Mouse (Mus musculus): ENCODE measurements at regions not wholly inside any gene's neighbourhood (a gene's known extent, or its start where the extent isn't known, plus 50 kb on each side); places are given as distances from the start of the nearest gene placed in this dataset.

DNA sequence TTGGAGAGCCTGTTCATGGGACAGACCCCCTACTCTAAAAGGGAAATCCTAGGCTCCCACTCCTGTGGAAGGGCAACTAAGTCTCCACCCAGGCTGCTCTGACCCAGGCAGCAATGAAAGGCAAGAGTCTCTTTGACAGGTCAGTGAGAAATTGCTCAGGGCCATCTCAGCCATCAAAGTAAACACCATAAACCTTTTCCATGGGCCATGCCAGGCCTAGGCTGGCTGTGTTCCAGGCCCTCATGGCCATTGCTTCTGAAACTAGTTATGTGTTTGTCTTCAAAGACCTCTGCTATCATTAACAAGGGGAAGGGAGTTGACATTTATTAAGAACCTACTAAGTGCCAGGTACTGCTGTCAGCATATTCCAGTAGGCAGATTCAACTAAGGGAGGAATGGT lies 101.8 kb upstream of the Slc22a23 start:
- Histone ChIP-seq H3K4me1 (no peaks in the 10 kb centered on the region), H3K9me3 (no peaks in the 10 kb centered on the region), H3K4me3 (no peak overlapping the region), H3K27ac (no peak overlapping the region), H3K27me3 (ENCODE audit: poor library complexity, severe bottlenecking) (no peaks in the 10 kb centered on the region), H3K36me3 (replicated peaks) (no peaks in the 10 kb centered on the region)
- DNase-seq (ENCODE audit: extremely low spot score, low spot score) = no peak

DNA sequence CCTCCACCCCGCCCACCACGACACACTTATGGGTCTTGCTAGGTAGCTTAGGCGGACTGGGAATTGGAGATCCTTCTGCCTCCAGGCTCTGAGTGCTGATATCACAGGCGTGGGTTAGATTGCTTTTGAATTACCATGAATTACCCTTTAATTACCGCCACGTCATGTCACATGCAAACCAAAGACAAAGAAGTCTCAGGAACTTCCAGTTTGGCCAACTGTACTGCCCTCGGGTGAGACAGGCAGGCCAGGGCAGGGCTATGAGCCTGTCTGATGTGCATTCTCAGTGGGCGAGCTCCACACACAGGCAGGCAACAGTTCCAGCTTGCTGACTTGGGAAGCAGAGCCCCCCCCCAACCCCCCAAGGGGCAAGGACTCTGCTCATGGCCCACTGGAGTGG lies 101.3 kb upstream of the Slc22a23 start:
- Histone ChIP-seq H3K27me3 (ENCODE audit: poor library complexity, severe bottlenecking) (no peaks in the 10 kb centered on the region), H3K36me3 (replicated peaks) (no peaks in the 10 kb centered on the region), H3K9me3 (no peaks in the 10 kb centered on the region), H3K27ac (no peak overlapping the region), H3K4me1 (no peaks in the 10 kb centered on the region; the same call in 1 of the 2 replicates), H3K4me3 (no peak overlapping the region)
- WGBS = 83% methylated on average over 8 of the region's 8 CpGs
- DNase-seq (ENCODE audit: extremely low spot score, low spot score) = no peak

DNA sequence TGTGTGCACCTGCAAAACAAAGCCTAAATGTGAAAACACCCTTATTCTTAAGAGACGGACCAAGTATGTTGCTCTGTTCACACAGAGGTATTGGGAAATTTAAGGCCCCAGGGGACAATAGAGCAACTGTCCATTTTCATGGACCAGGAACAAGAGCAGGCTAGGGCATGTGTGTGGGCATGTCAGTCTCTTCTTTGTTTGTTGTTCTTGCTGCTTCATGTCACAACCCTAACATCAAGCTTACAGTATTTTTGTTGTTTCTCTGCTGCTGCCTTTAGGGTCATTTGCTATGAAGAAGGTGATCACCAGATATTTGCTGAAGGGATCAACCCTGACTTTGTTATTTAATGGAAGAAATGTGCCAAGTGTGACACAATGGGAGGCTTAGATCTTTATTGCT lies 96.4 kb upstream of the Slc22a23 start:
- WGBS = 72% methylated on average over 1 of the region's 1 CpGs
- 0 out of 2 replicates have a peak overlapping the region, but pooled peaks have one; percentile 5 for H3K27ac ChIP-seq
- no peaks in the 10 kb centered on the region for H3K36me3 ChIP-seq (replicated peaks)
- H3K27me3 ChIP-seq (ENCODE audit: poor library complexity, severe bottlenecking) = no peaks in the 10 kb centered on the region
- no peak overlapping the region for H3K4me3 ChIP-seq
- no peaks in the 10 kb centered on the region for H3K9me3 ChIP-seq
- peaks cover 9% of the 10 kb centered on the region for H3K4me1 ChIP-seq
- DNase-seq (ENCODE audit: extremely low spot score, low spot score) = no peak

DNA sequence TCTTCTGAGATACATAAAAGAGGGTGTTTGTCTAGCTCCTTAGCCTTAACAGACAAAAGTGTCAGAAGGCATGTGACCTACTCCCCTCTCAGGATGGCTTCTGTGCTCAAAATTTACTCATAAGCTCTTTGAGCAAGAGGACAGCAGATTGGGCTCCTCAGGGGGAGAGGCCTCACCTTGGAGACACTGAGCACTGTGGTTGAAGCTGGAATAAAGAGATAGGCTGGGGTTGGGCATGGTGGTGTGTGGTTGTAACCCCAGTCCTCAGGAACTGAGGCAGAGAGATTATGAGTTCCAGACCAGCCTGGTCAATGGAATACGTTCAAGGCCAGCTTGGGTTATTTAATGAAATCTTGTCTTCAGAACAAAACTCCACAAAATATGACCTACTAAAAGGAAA lies 82.5 kb upstream of the Slc22a23 start:
- Histone ChIP-seq H3K36me3 (replicated peaks) (no peaks in the 10 kb centered on the region), H3K4me3 (no peak overlapping the region), H3K4me1 (no peaks in the 10 kb centered on the region), H3K27me3 (ENCODE audit: poor library complexity, severe bottlenecking) (no peaks in the 10 kb centered on the region), H3K27ac (no peak overlapping the region), H3K9me3 (no peaks in the 10 kb centered on the region)
- DNase-seq (ENCODE audit: extremely low spot score, low spot score) = no peak
- WGBS = 93% methylated on average over 1 of the region's 1 CpGs

DNA sequence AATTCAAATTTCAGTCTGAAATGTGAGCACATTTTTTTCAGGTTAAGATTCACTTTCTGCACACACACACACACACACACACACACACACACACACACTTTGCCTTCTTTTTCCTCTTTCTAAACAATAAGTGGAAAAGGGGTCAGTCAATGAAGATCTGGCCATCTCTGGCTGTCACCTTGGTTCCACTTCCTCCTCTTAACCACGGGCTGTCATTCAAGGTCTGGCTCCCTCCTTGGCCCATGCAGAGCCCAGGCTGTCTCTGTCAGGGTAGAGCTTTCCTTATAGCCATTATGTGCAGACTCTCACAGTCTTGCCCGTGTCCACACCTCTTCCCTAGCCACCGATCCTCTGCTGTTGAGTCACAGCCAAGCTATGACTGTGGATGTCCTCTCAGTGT lies 79.9 kb upstream of the Slc22a23 start:
- Histone ChIP-seq H3K27ac (no peak overlapping the region), H3K36me3 (replicated peaks) (no peaks in the 10 kb centered on the region), H3K27me3 (ENCODE audit: poor library complexity, severe bottlenecking) (no peaks in the 10 kb centered on the region), H3K4me3 (no peak overlapping the region), H3K4me1 (peaks cover 11% of the 10 kb centered on the region), H3K9me3 (no peaks in the 10 kb centered on the region)
- no peak for DNase-seq (ENCODE audit: extremely low spot score, low spot score)
- 82% methylated on average over 3 of the region's 3 CpGs for WGBS

DNA sequence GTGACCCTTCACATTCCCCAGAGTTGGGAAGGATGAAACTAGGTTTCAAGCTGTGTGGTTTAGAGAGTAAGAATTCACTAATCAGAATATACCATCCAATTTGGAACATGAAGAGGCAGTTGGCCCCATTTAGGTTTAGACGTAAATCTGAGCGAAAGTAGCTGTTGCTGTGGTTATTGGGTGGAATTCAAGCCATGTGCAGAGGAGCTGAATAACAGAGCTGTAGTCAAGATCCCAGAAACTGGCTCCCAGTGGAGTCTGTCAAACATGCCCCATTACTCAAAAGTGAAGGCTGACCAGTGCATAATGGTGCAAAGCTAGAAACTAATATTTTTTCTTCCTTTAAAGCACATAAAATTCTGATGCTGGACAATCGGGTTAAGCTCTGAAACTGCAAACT lies 76.7 kb upstream of the Slc22a23 start:
- H3K9me3 ChIP-seq = no peaks in the 10 kb centered on the region
- 83% methylated on average over 3 of the region's 3 CpGs for WGBS
- peaks cover 11% of the 10 kb centered on the region for H3K4me1 ChIP-seq
- H3K4me3 ChIP-seq = no peak overlapping the region
- no peaks in the 10 kb centered on the region for H3K36me3 ChIP-seq (replicated peaks)
- DNase-seq (ENCODE audit: extremely low spot score, low spot score) = no peak
- no peaks in the 10 kb centered on the region for H3K27me3 ChIP-seq (ENCODE audit: poor library complexity, severe bottlenecking)
- no peak overlapping the region for H3K27ac ChIP-seq

DNA sequence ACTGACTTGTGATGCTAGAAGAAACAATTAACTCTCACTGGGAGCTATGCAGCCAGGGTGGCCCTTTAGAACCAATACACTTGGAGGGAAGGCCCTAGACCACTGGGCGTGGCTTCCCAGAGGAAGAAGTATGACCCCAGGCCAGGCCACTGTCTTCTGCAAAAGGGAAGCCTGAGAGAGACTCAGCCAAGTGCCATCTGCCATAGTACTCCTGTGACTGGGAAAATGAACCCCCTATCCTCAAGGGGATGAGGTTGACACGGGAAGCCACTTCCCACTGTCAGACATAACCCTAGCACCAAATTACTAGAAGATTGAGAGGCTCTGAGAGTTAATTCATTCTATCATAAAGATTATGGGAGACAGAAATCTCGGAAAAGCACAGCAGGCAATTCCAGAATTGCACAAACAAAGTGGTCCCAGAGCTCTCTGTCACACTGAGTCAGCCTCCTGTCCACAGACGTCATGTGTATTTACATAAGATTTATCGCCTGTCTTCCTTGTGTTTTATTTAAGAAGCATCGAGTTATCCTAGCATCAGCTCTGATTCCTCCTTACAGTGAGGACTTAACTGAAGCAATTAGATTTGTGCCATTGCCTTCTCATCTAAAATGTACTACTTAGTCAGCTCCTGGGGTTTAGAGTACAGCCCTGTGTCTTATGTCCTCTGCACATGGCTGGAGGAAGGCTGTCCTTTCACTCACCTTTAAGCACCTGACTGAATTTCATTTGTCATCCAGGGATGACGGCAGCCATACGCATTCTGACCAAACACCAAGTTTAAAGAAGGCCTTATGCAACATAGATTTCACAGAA lies 75.6 kb upstream of the Slc22a23 start:
- WGBS = 81% methylated on average over 8 of the region's 8 CpGs
- Histone ChIP-seq H3K4me3 (no peak overlapping the region), H3K9me3 (no peaks in the 10 kb centered on the region), H3K27me3 (ENCODE audit: poor library complexity, severe bottlenecking) (no peaks in the 10 kb centered on the region), H3K27ac (no peak overlapping the region), H3K4me1 (peaks cover 11% of the 10 kb centered on the region), H3K36me3 (replicated peaks) (no peaks in the 10 kb centered on the region)
- no peak for DNase-seq (ENCODE audit: extremely low spot score, low spot score)

DNA sequence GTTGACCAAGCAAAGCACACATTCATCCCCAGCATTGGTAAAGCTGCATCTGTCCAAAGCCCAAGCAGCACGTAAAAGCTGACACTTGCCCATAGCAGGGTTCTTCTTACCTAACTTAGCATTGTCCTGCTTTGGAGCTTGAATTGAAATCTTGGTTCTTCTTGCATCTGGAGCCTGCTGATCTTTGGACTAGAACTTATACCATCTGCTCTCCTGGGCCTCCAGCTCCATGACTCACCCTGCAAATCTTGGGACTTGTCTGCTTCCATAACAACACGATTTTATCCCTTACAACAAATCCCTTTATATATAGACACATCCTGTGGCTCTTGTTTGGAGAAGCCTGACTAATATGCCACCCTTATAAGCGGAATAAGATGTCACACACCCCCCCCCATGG lies 74.1 kb upstream of the Slc22a23 start:
- no peak overlapping the region for H3K27ac ChIP-seq
- no peak overlapping the region for H3K4me3 ChIP-seq
- 84% methylated on average over 3 of the region's 3 CpGs for WGBS
- no peaks in the 10 kb centered on the region for H3K9me3 ChIP-seq
- H3K4me1 ChIP-seq = peaks cover 11% of the 10 kb centered on the region
- H3K36me3 ChIP-seq (replicated peaks) = no peaks in the 10 kb centered on the region
- DNase-seq (ENCODE audit: extremely low spot score, low spot score) = no peak
- no peaks in the 10 kb centered on the region for H3K27me3 ChIP-seq (ENCODE audit: poor library complexity, severe bottlenecking)

DNA sequence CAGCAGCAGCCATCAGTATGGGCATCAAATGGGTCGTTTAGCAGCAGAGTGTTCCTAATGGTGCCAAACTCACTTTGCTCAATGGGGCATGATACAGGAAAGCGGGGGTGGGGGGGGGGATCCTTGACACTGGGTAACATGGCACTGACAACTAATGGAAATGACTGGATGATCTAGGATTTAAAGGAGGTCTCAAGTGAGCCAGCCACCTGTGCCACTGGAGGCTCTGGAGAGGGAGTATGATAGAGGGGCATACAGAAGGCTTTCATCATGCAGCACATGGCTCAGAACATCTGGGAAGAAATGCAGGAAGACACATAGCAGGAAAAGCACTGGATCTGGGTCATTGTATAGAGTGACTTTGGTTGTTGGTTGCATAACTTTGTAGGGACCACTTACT lies 71.6 kb upstream of the Slc22a23 start:
- no peaks in the 10 kb centered on the region for H3K36me3 ChIP-seq (replicated peaks)
- no peaks in the 10 kb centered on the region for H3K9me3 ChIP-seq
- H3K27ac ChIP-seq = no peak overlapping the region
- no peak overlapping the region for H3K4me3 ChIP-seq
- no peaks in the 10 kb centered on the region for H3K27me3 ChIP-seq (ENCODE audit: poor library complexity, severe bottlenecking)
- DNase-seq (ENCODE audit: extremely low spot score, low spot score) = no peak
- H3K4me1 ChIP-seq = peaks cover 10% of the 10 kb centered on the region
- WGBS = 84% methylated on average over 2 of the region's 2 CpGs

DNA sequence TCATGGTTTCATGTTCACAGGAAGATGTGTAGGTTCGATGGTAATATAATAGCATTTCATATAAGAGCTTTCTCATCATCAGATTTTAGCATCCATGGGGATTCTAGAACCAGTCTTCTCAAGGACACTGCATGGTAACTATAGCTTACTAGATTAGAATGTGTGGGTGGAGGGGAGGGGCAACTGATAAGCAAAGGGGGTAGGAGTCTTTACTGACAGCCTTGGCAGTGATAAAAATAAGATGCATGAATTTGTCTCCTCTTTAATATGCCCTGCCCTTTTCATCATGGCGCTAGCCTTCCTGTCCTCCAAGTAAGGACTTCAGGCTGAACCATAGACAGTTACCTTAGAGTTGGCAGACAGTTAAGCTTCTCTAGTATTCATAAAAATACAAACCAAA lies 69.6 kb upstream of the Slc22a23 start:
- 94% methylated on average over 2 of the region's 2 CpGs for whole genome bisulfite sequencing

DNA sequence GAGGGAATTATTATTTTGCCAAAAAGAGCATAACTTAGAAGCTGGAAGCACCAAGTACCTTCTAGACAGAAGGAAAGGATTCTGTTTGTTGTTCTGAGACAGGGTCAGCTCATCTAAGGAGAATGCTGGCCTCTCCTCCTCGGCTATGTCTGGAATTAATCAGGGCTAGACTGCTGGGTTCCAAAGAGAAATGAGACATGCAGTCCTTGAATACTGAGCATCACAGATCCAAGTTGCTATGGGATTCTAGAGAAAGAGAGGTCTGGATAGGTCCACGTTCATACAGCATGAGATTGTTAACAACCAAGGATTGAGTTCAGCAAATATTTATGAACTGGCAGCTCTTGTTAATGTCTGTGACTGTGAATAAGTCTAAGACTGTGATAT lies 63.7 kb upstream of the Slc22a23 start:
- DNase-seq (ENCODE audit: extremely low spot score, low spot score) = no peak
- no peaks in the 10 kb centered on the region for H3K36me3 ChIP-seq (replicated peaks)
- no peaks in the 10 kb centered on the region for H3K9me3 ChIP-seq
- H3K4me1 ChIP-seq = no peaks in the 10 kb centered on the region
- no peak overlapping the region for H3K4me3 ChIP-seq
- WGBS = 55% methylated on average over 2 of the region's 2 CpGs
- no peak overlapping the region for H3K27ac ChIP-seq
- no peaks in the 10 kb centered on the region for H3K27me3 ChIP-seq (ENCODE audit: poor library complexity, severe bottlenecking)

More for the DNA sequence above, 69.6 kb upstream of the Slc22a23 start:
- no peaks in the 10 kb centered on the region for H3K27me3 ChIP-seq (ENCODE audit: poor library complexity, severe bottlenecking)
- no peaks in the 10 kb centered on the region for H3K9me3 ChIP-seq
- no peaks in the 10 kb centered on the region for H3K36me3 ChIP-seq (replicated peaks)
- no peak for DNase-seq (ENCODE audit: extremely low spot score, low spot score)
- H3K27ac ChIP-seq = no peak overlapping the region
- no peaks in the 10 kb centered on the region for H3K4me1 ChIP-seq
- no peak overlapping the region for H3K4me3 ChIP-seq

DNA sequence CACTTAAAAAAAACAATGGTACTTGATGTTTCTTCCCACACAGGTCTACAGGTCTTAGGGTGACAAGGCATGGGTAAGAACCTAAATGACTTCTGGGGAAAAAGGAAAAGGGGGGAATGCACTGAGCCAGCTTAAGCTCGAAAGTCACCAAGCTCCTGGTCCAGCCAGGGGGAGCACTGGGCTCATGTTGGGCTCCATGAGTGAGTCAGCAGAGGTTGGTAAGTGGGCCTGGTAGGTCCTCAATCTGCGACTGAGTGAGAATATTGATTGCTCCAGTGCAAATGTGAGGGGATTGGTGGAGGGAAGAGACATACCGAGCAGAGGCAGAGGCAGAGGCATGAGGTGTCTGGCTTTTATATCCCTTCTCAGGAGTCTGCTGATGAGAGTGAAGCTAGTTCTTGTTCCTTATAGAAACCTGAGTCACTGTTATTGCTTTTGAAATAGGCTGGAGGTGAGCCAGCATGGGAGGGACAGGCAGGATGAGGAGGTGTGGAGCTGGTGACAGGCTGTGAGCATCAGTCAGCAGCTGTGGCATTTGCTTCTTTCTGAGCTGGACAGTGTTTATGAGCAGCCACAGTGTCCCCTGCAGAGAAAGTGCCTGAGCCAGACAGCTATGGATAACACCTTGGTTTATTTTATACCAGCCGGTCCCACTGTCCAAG lies 63.2 kb upstream of the Slc22a23 start:
- Histone ChIP-seq H3K4me1 (no peaks in the 10 kb centered on the region), H3K27ac (no peak overlapping the region), H3K36me3 (replicated peaks) (no peaks in the 10 kb centered on the region), H3K27me3 (ENCODE audit: poor library complexity, severe bottlenecking) (no peaks in the 10 kb centered on the region), H3K4me3 (no peak overlapping the region), H3K9me3 (no peaks in the 10 kb centered on the region)
- WGBS = 70% methylated on average over 4 of the region's 4 CpGs
- no peak for DNase-seq (ENCODE audit: extremely low spot score, low spot score)

DNA sequence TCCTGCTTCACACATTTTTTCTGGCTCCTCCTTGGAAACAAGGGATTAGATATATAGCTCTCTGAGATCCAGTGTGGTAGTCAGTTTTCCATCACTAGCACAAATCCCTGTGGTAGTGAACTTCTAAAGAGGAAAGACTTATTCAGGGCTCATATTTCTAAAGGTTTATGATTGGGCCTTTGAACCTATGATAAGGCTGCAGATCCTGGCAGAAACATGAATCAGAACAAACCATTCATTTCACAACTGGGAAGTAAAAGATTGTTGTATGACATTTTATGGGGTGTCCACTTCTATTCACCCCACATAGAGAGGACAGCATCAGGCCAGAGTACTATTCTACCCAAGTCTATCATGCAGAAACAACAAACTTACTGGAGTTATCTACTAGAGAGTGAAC lies 61.3 kb upstream of the Slc22a23 start:
- Histone ChIP-seq H3K9me3 (no peaks in the 10 kb centered on the region), H3K4me3 (no peak overlapping the region), H3K27ac (no peak overlapping the region), H3K36me3 (replicated peaks) (no peaks in the 10 kb centered on the region), H3K4me1 (no peaks in the 10 kb centered on the region), H3K27me3 (ENCODE audit: poor library complexity, severe bottlenecking) (no peaks in the 10 kb centered on the region)
- no peak for DNase-seq (ENCODE audit: extremely low spot score, low spot score)
